Mouse (Mus musculus): ENCODE data around the gene Limk1.

GRCm38 (mm10) chr5:134678827-134679546 is 9.4 kb downstream of the Limk1 start:
- TF ChIP-seq POLR2A (IDR thresholded peaks at IDR 0.05; ENCODE audit: insufficient read length, low read depth) (no peak), CEBPB (IDR thresholded peaks at IDR 0.05; ENCODE audit: insufficient read depth, poor library complexity, severe bottlenecking) (no peak), TCF12 (IDR thresholded peaks at IDR 0.05; ENCODE audit: insufficient read depth, poor library complexity, severe bottlenecking) (no peak), MYOD1 (IDR thresholded peaks at IDR 0.05; ENCODE audit: control insufficient read depth in 1 of 3, insufficient read length in 2 of 3, low read depth in 2 of 3) (peak in 2 of 3 experiments; percentile 82 to 87), E2F4 (IDR thresholded peaks at IDR 0.05; ENCODE audit: insufficient read depth) (no peak), USF1 (IDR thresholded peaks at IDR 0.05; ENCODE audit: low read depth) (no peak), MAX (IDR thresholded peaks at IDR 0.05; ENCODE audit: low read depth) (no peak), SRF (IDR thresholded peaks at IDR 0.05; ENCODE audit: control insufficient read depth, insufficient read length, low read depth) (no peak), POLR2AphosphoS2 (IDR thresholded peaks at IDR 0.05; ENCODE audit: insufficient read length, low read depth) (no peak)
